Mouse (Mus musculus): ENCODE measurements at regions not wholly inside any gene's neighbourhood (a gene's known extent, or its start where the extent isn't known, plus 50 kb on each side); places are given as distances from the start of the nearest gene placed in this dataset.

DNA sequence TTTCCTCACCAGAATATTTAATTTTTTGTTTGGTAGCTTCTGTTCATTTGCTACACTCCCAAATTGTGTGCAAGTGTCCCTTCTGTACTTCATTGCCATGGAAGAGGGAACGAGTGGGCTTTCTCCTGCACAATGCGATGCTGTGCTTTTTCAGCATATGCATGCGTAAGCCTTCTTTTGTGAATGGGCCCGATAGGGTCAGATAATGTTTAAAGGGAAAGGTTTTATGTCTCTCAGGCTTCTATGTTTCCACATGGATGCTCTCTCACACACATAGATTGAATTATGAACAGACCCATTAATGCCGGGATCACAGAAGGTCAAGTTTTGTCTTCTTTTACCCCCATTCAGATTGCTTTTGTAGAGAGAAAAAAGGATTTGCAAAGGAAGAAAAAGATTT is 158.5 kb upstream of the Dnajc24 start:
- 84% methylated on average over 5 of the region's 5 CpGs for WGBS
- no peak overlapping the region for H3K27ac ChIP-seq (ENCODE audit: control insufficient read depth, insufficient read depth, low read depth, low read length, poor library complexity)
- TF ChIP-seq CTCF (IDR thresholded peaks at IDR 0.05; ENCODE audit: control insufficient read depth, insufficient read depth, low read length) (no peak), POLR2A (IDR thresholded peaks at IDR 0.05; ENCODE audit: borderline replicate concordance, control insufficient read depth, low read depth, low read length) (no peak)
- no peak overlapping the region for H3K4me3 ChIP-seq (replicated peaks; ENCODE audit: control insufficient read depth, low read depth, low read length)
- no peaks in the 10 kb centered on the region for H3K4me1 ChIP-seq (ENCODE audit: control insufficient read depth, insufficient read depth, low read length)

- WGBS = 26% methylated on average over 3 of the region's 3 CpGs
- no peak overlapping the region for H3K27ac ChIP-seq (ENCODE audit: control insufficient read depth, insufficient read depth, low read depth, low read length, poor library complexity)
- no peaks in the 10 kb centered on the region for H3K4me1 ChIP-seq (ENCODE audit: control insufficient read depth, insufficient read depth, low read length)
- no peak overlapping the region for H3K4me3 ChIP-seq (replicated peaks; ENCODE audit: control insufficient read depth, low read depth, low read length)
- TF ChIP-seq CTCF (IDR thresholded peaks at IDR 0.05; ENCODE audit: control insufficient read depth, insufficient read depth, low read length) (no peak), POLR2A (IDR thresholded peaks at IDR 0.05; ENCODE audit: borderline replicate concordance, control insufficient read depth, low read depth, low read length) (no peak)
These were observed 146.4 kb upstream of the Dnajc24 start for GRCm38 (mm10) chr2:106149701-106150100.

GRCm38 (mm10) chr2:106140931-106141330 is 137.6 kb upstream of the Dnajc24 start:
- TF ChIP-seq POLR2A (IDR thresholded peaks at IDR 0.05; ENCODE audit: borderline replicate concordance, control insufficient read depth, low read depth, low read length) (no peak), CTCF (IDR thresholded peaks at IDR 0.05; ENCODE audit: control insufficient read depth, insufficient read depth, low read length) (no peak)

DNA sequence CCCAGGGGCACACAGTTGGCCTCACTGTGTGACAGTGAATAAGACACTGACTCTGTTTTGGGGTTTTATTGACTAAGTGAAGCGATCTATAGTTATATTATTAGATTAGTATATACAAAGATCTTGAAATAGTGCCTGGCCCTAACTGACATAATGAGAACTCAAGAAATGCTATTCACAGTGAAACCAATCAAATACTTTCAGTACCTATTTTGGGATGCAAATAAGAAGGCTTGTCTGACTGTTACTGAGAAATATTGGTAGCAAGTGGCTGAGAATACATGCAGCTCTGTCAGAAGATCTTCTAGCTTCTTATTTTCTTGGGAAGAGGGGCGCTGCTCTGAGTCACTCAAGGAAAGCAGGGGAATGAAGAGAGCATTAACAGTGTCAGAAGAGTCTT is 97.7 kb upstream of the Dnajc24 start:
- Histone ChIP-seq H3K4me3 (replicated peaks; ENCODE audit: control insufficient read depth, low read depth, low read length) (no peak overlapping the region), H3K4me1 (ENCODE audit: control insufficient read depth, insufficient read depth, low read length) (no peaks in the 10 kb centered on the region), H3K27ac (ENCODE audit: control insufficient read depth, insufficient read depth, low read depth, low read length, poor library complexity) (no peak overlapping the region)
- WGBS = 68% methylated on average over 2 of the region's 2 CpGs
- no peak for TF ChIP-seq CTCF (IDR thresholded peaks at IDR 0.05; ENCODE audit: control insufficient read depth, insufficient read depth, low read length)
- TF ChIP-seq POLR2A (IDR thresholded peaks at IDR 0.05; ENCODE audit: borderline replicate concordance, control insufficient read depth, low read depth, low read length) = no peak

More at GRCm38 (mm10) chr2:106140931-106141330, 137.6 kb upstream of the Dnajc24 start:
- Histone ChIP-seq H3K4me3 (replicated peaks; ENCODE audit: control insufficient read depth, low read depth, low read length) (no peak overlapping the region), H3K4me1 (ENCODE audit: control insufficient read depth, insufficient read depth, low read length) (peaks cover 3% of the 10 kb centered on the region; the same call in 1 of the 2 replicates), H3K27ac (ENCODE audit: control insufficient read depth, insufficient read depth, low read depth, low read length, poor library complexity) (no peak overlapping the region)
- whole genome bisulfite sequencing = 83% methylated on average over 5 of the region's 5 CpGs

GRCm38 (mm10) chr2:106086121-106086520 is 82.8 kb upstream of the Dnajc24 start:
- H3K27ac ChIP-seq (ENCODE audit: control insufficient read depth, insufficient read depth, low read depth, low read length, poor library complexity) = no peak overlapping the region
- no peak overlapping the region for H3K4me3 ChIP-seq (replicated peaks; ENCODE audit: control insufficient read depth, low read depth, low read length)
- no peaks in the 10 kb centered on the region for H3K4me1 ChIP-seq (ENCODE audit: control insufficient read depth, insufficient read depth, low read length)
- 50% methylated on average over 8 of the region's 8 CpGs for WGBS
- TF ChIP-seq CTCF (IDR thresholded peaks at IDR 0.05; ENCODE audit: control insufficient read depth, insufficient read depth, low read length) (no peak), POLR2A (IDR thresholded peaks at IDR 0.05; ENCODE audit: borderline replicate concordance, control insufficient read depth, low read depth, low read length) (no peak)

DNA sequence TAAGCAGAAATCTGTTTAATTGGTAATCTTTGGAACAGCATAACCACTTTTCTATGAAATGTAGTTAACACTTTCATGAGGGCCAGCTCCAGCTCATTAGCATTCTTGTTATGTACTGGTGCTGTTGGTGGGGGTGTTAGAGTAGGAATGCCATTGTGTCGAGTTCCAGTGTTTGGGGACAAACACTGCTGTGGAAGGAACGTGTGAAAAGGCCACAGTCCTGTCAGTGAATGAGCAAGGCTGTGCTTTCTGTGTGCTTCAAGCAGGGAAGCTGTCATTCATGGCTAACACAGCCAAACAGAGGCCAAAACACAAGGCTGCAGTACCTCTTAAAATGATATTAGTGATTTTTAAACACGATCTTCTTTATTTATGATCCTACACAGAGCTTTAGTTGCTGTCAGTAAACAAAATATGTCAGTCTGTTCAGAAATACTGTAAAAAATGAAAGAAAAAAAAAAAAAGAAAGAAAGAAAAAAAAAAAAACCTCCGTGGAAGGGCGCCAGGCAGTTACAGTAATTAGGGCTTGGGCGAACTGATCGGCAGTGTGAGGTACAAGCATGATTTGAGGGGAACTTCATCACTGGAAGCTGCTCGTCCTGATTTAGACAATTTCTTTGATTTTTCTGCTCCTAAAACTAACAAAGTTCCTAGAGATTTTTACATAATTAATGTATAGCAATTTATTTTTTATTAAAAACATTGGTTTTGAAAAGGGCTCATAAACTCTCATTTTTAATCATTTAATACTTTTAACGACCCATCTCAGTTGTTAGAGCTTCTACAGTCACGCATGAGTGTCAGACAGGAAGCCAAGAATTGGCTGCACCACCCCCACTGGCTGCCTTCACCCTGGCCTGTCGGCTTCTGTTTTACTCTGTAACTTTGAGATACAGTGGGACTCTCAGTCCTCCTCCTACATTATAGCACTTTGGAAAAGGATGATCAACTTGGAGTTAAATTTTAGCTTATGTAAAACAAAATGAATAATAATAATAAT is 80.8 kb upstream of the Dnajc24 start:
- H3K27ac ChIP-seq (ENCODE audit: control insufficient read depth, insufficient read depth, low read depth, low read length, poor library complexity) = no peak overlapping the region
- H3K4me3 ChIP-seq (replicated peaks; ENCODE audit: control insufficient read depth, low read depth, low read length) = no peak overlapping the region
- WGBS = 43% methylated on average over 11 of the region's 11 CpGs
- no peaks in the 10 kb centered on the region for H3K4me1 ChIP-seq (ENCODE audit: control insufficient read depth, insufficient read depth, low read length)
- TF ChIP-seq CTCF (IDR thresholded peaks at IDR 0.05; ENCODE audit: control insufficient read depth, insufficient read depth, low read length) (no peak), POLR2A (IDR thresholded peaks at IDR 0.05; ENCODE audit: borderline replicate concordance, control insufficient read depth, low read depth, low read length) (no peak)

DNA sequence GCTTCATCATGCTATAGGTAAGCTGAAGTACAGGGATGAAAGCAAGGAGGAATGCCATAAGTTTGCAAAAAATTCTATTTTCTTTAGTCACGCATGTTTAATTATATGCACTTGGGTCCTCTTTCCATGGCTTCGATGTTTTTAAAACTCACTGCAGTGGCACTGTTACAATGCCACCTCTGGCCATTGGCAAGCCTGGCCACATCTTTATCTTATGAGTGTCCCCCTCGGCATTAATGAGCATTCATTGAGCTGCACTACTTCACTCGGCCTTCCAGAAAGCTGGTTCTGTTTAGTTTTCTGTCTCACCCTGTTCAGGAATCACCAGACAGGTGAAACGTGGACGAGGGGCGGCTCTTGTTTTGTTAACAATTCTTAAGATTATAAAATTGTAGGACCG is 79.7 kb upstream of the Dnajc24 start:
- H3K27ac ChIP-seq (ENCODE audit: control insufficient read depth, insufficient read depth, low read depth, low read length, poor library complexity) = no peak overlapping the region
- 73% methylated on average over 8 of the region's 8 CpGs for WGBS
- H3K4me3 ChIP-seq (replicated peaks; ENCODE audit: control insufficient read depth, low read depth, low read length) = no peak overlapping the region
- no peak for TF ChIP-seq POLR2A (IDR thresholded peaks at IDR 0.05; ENCODE audit: borderline replicate concordance, control insufficient read depth, low read depth, low read length)
- TF ChIP-seq CTCF (IDR thresholded peaks at IDR 0.05; ENCODE audit: control insufficient read depth, insufficient read depth, low read length) = no peak
- H3K4me1 ChIP-seq (ENCODE audit: control insufficient read depth, insufficient read depth, low read length) = no peaks in the 10 kb centered on the region

DNA sequence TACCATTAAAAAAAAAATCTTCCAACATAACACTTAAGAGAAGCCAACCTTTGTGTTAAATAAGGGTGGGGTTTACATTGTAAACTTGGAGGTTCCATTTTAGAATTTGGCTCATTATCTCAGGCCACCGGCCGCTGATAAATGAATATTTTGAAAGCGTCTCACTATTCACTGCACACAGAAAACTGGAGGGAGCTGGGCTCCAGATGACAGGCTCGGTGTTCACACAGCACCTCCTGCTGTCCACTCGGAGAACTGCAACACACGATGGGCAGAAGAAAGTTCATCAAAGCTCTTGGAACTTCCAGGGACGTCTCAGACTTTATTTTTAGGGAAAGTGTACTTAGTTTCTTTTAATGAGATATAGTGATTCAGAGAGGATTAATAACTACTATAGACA is 78.6 kb upstream of the Dnajc24 start:
- H3K4me3 ChIP-seq (replicated peaks; ENCODE audit: control insufficient read depth, low read depth, low read length) = no peak overlapping the region
- WGBS = 4% methylated on average over 7 of the region's 7 CpGs
- no peaks in the 10 kb centered on the region for H3K4me1 ChIP-seq (ENCODE audit: control insufficient read depth, insufficient read depth, low read length)
- TF ChIP-seq POLR2A (IDR thresholded peaks at IDR 0.05; ENCODE audit: borderline replicate concordance, control insufficient read depth, low read depth, low read length) = no peak
- TF ChIP-seq CTCF (IDR thresholded peaks at IDR 0.05; ENCODE audit: control insufficient read depth, insufficient read depth, low read length) = peak; percentile 70
- H3K27ac ChIP-seq (ENCODE audit: control insufficient read depth, insufficient read depth, low read depth, low read length, poor library complexity) = no peak overlapping the region
